Mouse (Mus musculus) lung, embryonic 15.5 days (tissue): ENCODE data around the gene 1500011B03Rik. TPM values are rescaled to one million over a fixed set of nuclear protein-coding genes. Genes with fewer than 3 reads are reported as not detected.

Source experiments
- ATAC-seq: fragments of 200-750 bp; cut with Nextera tagmentation; 2 replicates; pipeline ENCODE4 v1.8.0; 2017; ENCODE audit warnings: moderate number of reproducible peaks, borderline replicate concordance; ENCODE audit not compliant: low FRiP score, low TSS enrichment; ENCODE audit errors: extremely low read depth
- H3K27ac ChIP-seq: fragments of 300-500 bp; sonication (generic); 2 replicates; pipeline ENCODE4 v1.5.1; 2015; ENCODE audit warnings: moderate library complexity, mild to moderate bottlenecking, inconsistent platforms
- H3K27me3 ChIP-seq: fragments of 300-500 bp; sonication (generic); 2 replicates; pipeline ENCODE4 v1.6.1; 2015; ENCODE audit warnings: inconsistent platforms
- H3K36me3 ChIP-seq: fragments of 300-500 bp; sonication (generic); 2 replicates; pipeline ENCODE4 v1.6.1; 2015; ENCODE audit warnings: inconsistent platforms
- H3K4me1 ChIP-seq: fragments of 300-500 bp; sonication (generic); 2 replicates; pipeline ENCODE4 v1.6.1; 2015; ENCODE audit warnings: inconsistent platforms
- H3K4me2 ChIP-seq: fragments of 300-500 bp; sonication (generic); 2 replicates; pipeline ENCODE4 v1.6.1; 2015; ENCODE audit warnings: inconsistent platforms, mild to moderate bottlenecking, moderate library complexity
- H3K4me3 ChIP-seq: fragments of 300-500 bp; sonication (generic); 2 replicates; pipeline ENCODE4 v1.5.1; 2015; ENCODE audit warnings: mild to moderate bottlenecking, inconsistent platforms
- H3K9ac ChIP-seq: fragments of 300-500 bp; sonication (generic); 2 replicates; pipeline ENCODE4 v1.6.1; 2015; ENCODE audit warnings: inconsistent platforms
- H3K9me3 ChIP-seq: fragments of 300-500 bp; sonication (generic); 2 replicates; pipeline ENCODE4 v1.6.1; 2016; ENCODE audit warnings: inconsistent platforms
- WGBS: fragments of 180-500 bp; shearing (Covaris S2); methylation state at CpG from one replicate; pipeline ENCODE4 v1.1.7; 2015; 5-methylcytosine and 5-hydroxymethylcytosine counted together
- polyA plus RNA-seq: library from polyadenylated mRNA; unstranded; fragments of >200 nt; fragmentation: Nextera tagmentation; extraction: Ambion mirVana; gene quantifications from 2 replicates; pipeline ENCODE4 v1.2.1, GENCODE M21; 2015

Gene 1500011B03Rik
- polyA plus RNA-seq, 1 experiment from 2014 or later: 76.5 TPM

GRCm38 (mm10) chr5:114807893-114808292, 15.4 kb downstream of the 1500011B03Rik start:
- Histone ChIP-seq H3K4me1 (peaks cover 11% of the 10 kb centered on the region), H3K36me3 (peaks cover 37% of the 10 kb centered on the region), H3K4me2 (no peak overlapping the region), H3K27ac (no peak overlapping the region), H3K27me3 (no peaks in the 10 kb centered on the region), H3K9me3 (no peaks in the 10 kb centered on the region), H3K4me3 (no peak overlapping the region), H3K9ac (no peak overlapping the region)
- ATAC-seq: no peak
- whole genome bisulfite sequencing: 72% methylated on average over 6 of the region's 6 CpGs

- Histone ChIP-seq H3K9me3 (no peaks in the 10 kb centered on the region), H3K4me1 (peaks cover 7% of the 10 kb centered on the region; the same call in 1 of the 2 replicates), H3K27ac (peak overlapping the region; percentile 69; the same call in 1 of the 2 replicates), H3K36me3 (peaks cover 42% of the 10 kb centered on the region), H3K9ac (no peak overlapping the region), H3K4me2 (no peak overlapping the region), H3K27me3 (no peaks in the 10 kb centered on the region), H3K4me3 (no peak overlapping the region)
- no peak for ATAC-seq
- 33% methylated on average over 8 of the region's 8 CpGs for WGBS
Measured at GRCm38 (mm10) chr5:114807468-114807867, 15.8 kb downstream of the 1500011B03Rik start.

- H3K9ac ChIP-seq: no peak overlapping the region
- 0 out of 2 replicates have a peak, but pooled peaks cover 3% of the 10 kb centered on the region for H3K4me1 ChIP-seq
- no peaks in the 10 kb centered on the region for H3K9me3 ChIP-seq
- no peak overlapping the region for H3K4me2 ChIP-seq
- 52% methylated on average over 9 of the region's 9 CpGs for WGBS
- H3K27ac ChIP-seq: peak overlapping the region; percentile 69; the same call in 1 of the 2 replicates
- peaks cover 46% of the 10 kb centered on the region for H3K36me3 ChIP-seq
- no peaks in the 10 kb centered on the region for H3K27me3 ChIP-seq
- no peak overlapping the region for H3K4me3 ChIP-seq
- no peak for ATAC-seq
Measured at GRCm38 (mm10) chr5:114807063-114807462, 16.2 kb downstream of the 1500011B03Rik start.

- Histone ChIP-seq H3K4me1 (0 out of 2 replicates have a peak, but pooled peaks cover 3% of the 10 kb centered on the region), H3K27me3 (no peaks in the 10 kb centered on the region), H3K4me2 (peak overlapping the region; percentile 7; the same call in 1 of the 2 replicates), H3K9ac (no peak overlapping the region), H3K4me3 (no peak overlapping the region), H3K36me3 (peaks cover 50% of the 10 kb centered on the region), H3K27ac (peak overlapping the region; percentile 69), H3K9me3 (no peaks in the 10 kb centered on the region)
- no peak for ATAC-seq
- 75% methylated on average over 8 of the region's 8 CpGs for WGBS
Measured at GRCm38 (mm10) chr5:114806636-114807035, 16.6 kb downstream of the 1500011B03Rik start.

- no peaks in the 10 kb centered on the region for H3K9me3 ChIP-seq
- no peaks in the 10 kb centered on the region for H3K27me3 ChIP-seq
- peak overlapping the region; percentile 7; the same call in 1 of the 2 replicates for H3K4me2 ChIP-seq
- peak overlapping the region; percentile 69 for H3K27ac ChIP-seq
- no peak overlapping the region for H3K4me3 ChIP-seq
- H3K36me3 ChIP-seq: peaks cover 55% of the 10 kb centered on the region
- 0 out of 2 replicates have a peak overlapping the region, but pooled peaks have one; percentile 3 for H3K9ac ChIP-seq
- 0 out of 2 replicates have a peak, but pooled peaks cover 3% of the 10 kb centered on the region for H3K4me1 ChIP-seq
- WGBS: 66% methylated on average over 15 of the region's 15 CpGs
- ATAC-seq: no peak
Measured at GRCm38 (mm10) chr5:114805436-114806350, 17.6 kb downstream of the 1500011B03Rik start.

GRCm38 (mm10) chr5:114804958-114805357, 18.3 kb downstream of the 1500011B03Rik start:
- Histone ChIP-seq H3K9me3 (no peaks in the 10 kb centered on the region), H3K4me3 (no peak overlapping the region), H3K27ac (no peak overlapping the region), H3K27me3 (no peaks in the 10 kb centered on the region), H3K4me1 (0 out of 2 replicates have a peak, but pooled peaks cover 3% of the 10 kb centered on the region), H3K9ac (no peak overlapping the region), H3K36me3 (peaks cover 55% of the 10 kb centered on the region), H3K4me2 (no peak overlapping the region)
- WGBS: 55% methylated on average over 3 of the region's 3 CpGs
- no peak; the same call in 1 of the 2 replicates for ATAC-seq

GRCm38 (mm10) chr5:114804335-114804734, 18.9 kb downstream of the 1500011B03Rik start:
- Histone ChIP-seq H3K27ac (no peak overlapping the region), H3K9ac (no peak overlapping the region), H3K4me1 (0 out of 2 replicates have a peak, but pooled peaks cover 3% of the 10 kb centered on the region), H3K36me3 (peaks cover 59% of the 10 kb centered on the region), H3K4me2 (no peak overlapping the region), H3K9me3 (no peaks in the 10 kb centered on the region), H3K4me3 (no peak overlapping the region), H3K27me3 (no peaks in the 10 kb centered on the region)
- 87% methylated on average over 13 of the region's 13 CpGs for WGBS
- no peak for ATAC-seq

GRCm38 (mm10) chr5:114803231-114803630, 20.0 kb downstream of the 1500011B03Rik start:
- no peak overlapping the region for H3K4me2 ChIP-seq
- H3K4me1 ChIP-seq: 0 out of 2 replicates have a peak, but pooled peaks cover 3% of the 10 kb centered on the region
- no peaks in the 10 kb centered on the region for H3K27me3 ChIP-seq
- H3K27ac ChIP-seq: no peak overlapping the region
- no peak for ATAC-seq
- no peaks in the 10 kb centered on the region for H3K9me3 ChIP-seq
- no peak overlapping the region for H3K4me3 ChIP-seq
- no peak overlapping the region for H3K9ac ChIP-seq
- peaks cover 65% of the 10 kb centered on the region for H3K36me3 ChIP-seq
- 85% methylated on average over 13 of the region's 13 CpGs for WGBS

- H3K9me3 ChIP-seq: no peaks in the 10 kb centered on the region
- H3K36me3 ChIP-seq: peaks cover 74% of the 10 kb centered on the region
- H3K9ac ChIP-seq: no peak overlapping the region
- no peak overlapping the region for H3K4me3 ChIP-seq
- WGBS: 95% methylated on average over 6 of the region's 6 CpGs
- H3K27me3 ChIP-seq: no peaks in the 10 kb centered on the region
- H3K4me2 ChIP-seq: no peak overlapping the region
- ATAC-seq: no peak
- H3K4me1 ChIP-seq: peaks cover 5% of the 10 kb centered on the region
- H3K27ac ChIP-seq: no peak overlapping the region
Measured at GRCm38 (mm10) chr5:114801841-114802240, 21.4 kb downstream of the 1500011B03Rik start.

GRCm38 (mm10) chr5:114801049-114801448, 22.2 kb downstream of the 1500011B03Rik start:
- H3K9me3 ChIP-seq: no peaks in the 10 kb centered on the region
- no peak for ATAC-seq
- H3K27ac ChIP-seq: no peak overlapping the region
- peaks cover 13% of the 10 kb centered on the region for H3K4me1 ChIP-seq
- no peak overlapping the region for H3K4me3 ChIP-seq
- H3K27me3 ChIP-seq: no peaks in the 10 kb centered on the region
- 31% methylated on average over 8 of the region's 8 CpGs for WGBS
- H3K4me2 ChIP-seq: no peak overlapping the region
- H3K9ac ChIP-seq: no peak overlapping the region
- peaks cover 68% of the 10 kb centered on the region for H3K36me3 ChIP-seq

GRCm38 (mm10) chr5:114799848-114800247, 23.4 kb downstream of the 1500011B03Rik start:
- H3K36me3 ChIP-seq: peaks cover 59% of the 10 kb centered on the region

GRCm38 (mm10) chr5:114797253-114797652, 26.0 kb downstream of the 1500011B03Rik start:
- Histone ChIP-seq H3K27ac (no peak overlapping the region), H3K9me3 (no peaks in the 10 kb centered on the region), H3K9ac (no peak overlapping the region), H3K4me3 (no peak overlapping the region), H3K4me2 (no peak overlapping the region), H3K36me3 (peaks cover 45% of the 10 kb centered on the region), H3K27me3 (no peaks in the 10 kb centered on the region), H3K4me1 (peaks cover 48% of the 10 kb centered on the region)
- ATAC-seq: no peak
- 78% methylated on average over 8 of the region's 8 CpGs for WGBS

More at GRCm38 (mm10) chr5:114799848-114800247, 23.4 kb downstream of the 1500011B03Rik start:
- no peak overlapping the region for H3K9ac ChIP-seq
- H3K9me3 ChIP-seq: no peaks in the 10 kb centered on the region
- H3K4me2 ChIP-seq: no peak overlapping the region
- no peaks in the 10 kb centered on the region for H3K27me3 ChIP-seq
- H3K27ac ChIP-seq: no peak overlapping the region
- peaks cover 24% of the 10 kb centered on the region for H3K4me1 ChIP-seq
- no peak overlapping the region for H3K4me3 ChIP-seq
- 59% methylated on average over 11 of the region's 11 CpGs for WGBS
- no peak for ATAC-seq
